Mouse (Mus musculus): ENCODE data around the gene Chd1.

Chd1 gene

GRCm38 (mm10) chr17:15704475-15705300, at the start of gene Chd1:
TSS of gene Chd1 (plus strand) at chr17:15704967.
- DNase-seq, result peak; percentile 96

GRCm38 (mm10) chr17:15656881-15657607, 47.7 kb upstream of the Chd1 start:
- DNase-seq, result no peak

GRCm38 (mm10) chr17:15672870-15673269, 31.9 kb upstream of the Chd1 start:
- DNase-seq, result no peak

GRCm38 (mm10) chr17:15677970-15678645, 26.7 kb upstream of the Chd1 start:
- no peak for DNase-seq

GRCm38 (mm10) chr17:15679966-15680630, 24.7 kb upstream of the Chd1 start:
- DNase-seq, result no peak

GRCm38 (mm10) chr17:15680661-15681060, 24.1 kb upstream of the Chd1 start:
- no peak for DNase-seq

- DNase-seq, result no peak
Observed at GRCm38 (mm10) chr17:15686396-15686795, 18.4 kb upstream of the Chd1 start.

- no peak for DNase-seq
Observed at GRCm38 (mm10) chr17:15690304-15690703, 14.5 kb upstream of the Chd1 start.

- no peak for DNase-seq
Observed at GRCm38 (mm10) chr17:15695566-15695965, 9.2 kb upstream of the Chd1 start.

- DNase-seq, result no peak
Observed at GRCm38 (mm10) chr17:15698956-15699355, 5.8 kb upstream of the Chd1 start.

- DNase-seq, result no peak
Observed at GRCm38 (mm10) chr17:15701505-15701904, 3.3 kb upstream of the Chd1 start.

GRCm38 (mm10) chr17:15704158-15704474, 651 bp upstream of the Chd1 start:
- no peak for DNase-seq

- peak; percentile 43 for DNase-seq
Observed at GRCm38 (mm10) chr17:15705303-15706284, 827 bp downstream of the Chd1 start.

- DNase-seq, result no peak
Observed at GRCm38 (mm10) chr17:15714507-15714906, 9.7 kb downstream of the Chd1 start.

GRCm38 (mm10) chr17:15715013-15715902, 10.5 kb downstream of the Chd1 start:
- peak; percentile 16 for DNase-seq

GRCm38 (mm10) chr17:15715940-15716339, 11.2 kb downstream of the Chd1 start:
- no peak for DNase-seq

GRCm38 (mm10) chr17:15720841-15721240, 16.1 kb downstream of the Chd1 start:
- DNase-seq, result no peak

- no peak for DNase-seq
Observed at GRCm38 (mm10) chr17:15723291-15723690, 18.5 kb downstream of the Chd1 start.

GRCm38 (mm10) chr17:15723866-15724475, 19.2 kb downstream of the Chd1 start:
- peak; percentile 42 for DNase-seq

- DNase-seq, result no peak
Observed at GRCm38 (mm10) chr17:15731706-15732105, 26.9 kb downstream of the Chd1 start.
